Mouse (Mus musculus) retina, embryonic 14.5 days (tissue): ENCODE measurements around the gene Mbnl1.
"Not testable (repeated sequence)": the region's sequence is repeated elsewhere in the genome, so short reads cannot be mapped to it uniquely, and the experiment has no call there.

Experiments
- DNase-seq: peaks from one replicate; pipeline ENCODE4 v3.0.0-alpha.2; 2015; ENCODE audit warnings: low spot score

The Mbnl1 gene

DNA sequence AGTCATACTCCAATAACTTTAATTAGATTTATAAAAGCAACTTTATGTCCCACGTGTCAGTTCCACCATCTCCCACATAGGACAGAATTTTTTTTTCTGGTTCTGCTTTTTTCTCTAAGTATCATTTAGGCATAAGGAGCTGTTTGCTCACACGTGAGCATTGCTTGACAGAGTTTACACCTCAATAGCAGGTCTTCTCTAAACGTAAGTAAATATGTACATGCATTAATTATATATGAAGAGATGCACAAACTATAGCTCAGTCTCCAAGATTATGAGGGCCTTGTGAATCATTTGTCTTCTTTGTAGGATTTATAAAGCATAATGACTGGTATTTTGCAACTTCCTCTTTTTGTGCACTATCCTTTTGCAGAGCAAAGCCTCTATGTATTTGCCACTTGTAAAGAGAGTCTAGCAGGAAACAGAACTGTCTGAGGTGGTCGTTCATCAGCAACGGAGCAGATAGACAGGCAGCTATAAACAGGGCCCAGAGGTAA is at the start of gene Mbnl1:
TSS of gene Mbnl1 (plus strand) at position 150 of the 497 bp plus-strand sequence.
- no peak for DNase-seq

- DNase-seq = no peak
These were observed 48.5 kb upstream of the Mbnl1 start for GRCm38 (mm10) chr3:60424148-60424547.

DNA sequence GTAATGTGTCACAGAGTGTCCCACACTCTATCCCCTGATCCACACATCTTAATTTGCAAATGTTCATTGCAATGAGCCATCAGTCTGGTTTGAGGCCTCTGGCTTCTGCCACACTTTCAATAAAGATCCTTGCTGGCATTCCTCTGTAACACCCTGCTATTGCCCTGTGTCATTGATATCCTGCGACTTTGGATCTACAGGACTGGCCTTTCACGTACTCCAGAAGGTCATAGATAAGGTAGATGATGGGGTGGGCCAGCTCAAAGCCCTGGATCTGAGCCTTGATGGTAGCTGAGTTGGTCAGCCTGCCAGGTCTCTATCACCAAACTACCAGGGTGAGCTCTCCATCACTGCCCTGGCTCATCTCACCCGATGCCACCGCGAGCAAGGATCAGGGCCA is 43.6 kb upstream of the Mbnl1 start:
- DNase-seq = no peak

GRCm38 (mm10) chr3:60437254-60437653 is 35.4 kb upstream of the Mbnl1 start:
- DNase-seq = no peak

GRCm38 (mm10) chr3:60437678-60438232 is 34.9 kb upstream of the Mbnl1 start:
- no peak for DNase-seq

GRCm38 (mm10) chr3:60438715-60439114 is 33.9 kb upstream of the Mbnl1 start:
- no peak for DNase-seq

DNA sequence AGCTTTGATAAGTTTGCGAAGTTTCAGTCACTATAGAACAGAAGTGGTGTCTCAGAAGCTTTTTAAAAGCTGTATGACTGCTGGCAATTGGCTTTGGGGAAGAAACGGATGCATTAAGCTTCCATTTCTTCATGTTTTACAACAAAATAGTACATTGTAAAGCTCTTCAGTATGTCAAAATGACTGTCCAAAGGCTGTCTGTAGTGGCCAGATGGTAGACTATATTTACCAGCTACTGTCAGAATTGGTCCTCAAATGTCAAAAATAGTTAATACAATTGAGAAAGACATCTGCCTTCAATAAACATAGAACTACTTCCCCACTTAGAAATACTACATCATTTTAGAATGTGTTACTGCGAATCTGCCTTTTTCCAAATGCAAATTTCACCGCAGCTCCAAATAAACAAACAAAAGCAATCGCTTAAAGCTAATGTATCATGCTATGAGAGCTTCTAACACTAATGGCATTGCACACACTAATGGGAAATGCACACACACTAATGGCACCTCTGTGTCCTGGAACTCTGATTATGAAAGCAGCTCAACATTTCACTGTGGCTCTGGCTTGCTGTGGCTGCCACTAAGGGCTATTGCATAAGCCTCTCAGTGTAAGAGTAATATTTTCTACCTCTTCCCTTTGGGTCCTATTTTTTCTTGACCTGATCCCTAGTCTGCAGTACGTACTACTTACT is 10.7 kb upstream of the Mbnl1 start:
- DNase-seq = no peak

- not testable (repeated sequence) for DNase-seq
These were observed 4.0 kb upstream of the Mbnl1 start for GRCm38 (mm10) chr3:60468667-60469066.

DNA sequence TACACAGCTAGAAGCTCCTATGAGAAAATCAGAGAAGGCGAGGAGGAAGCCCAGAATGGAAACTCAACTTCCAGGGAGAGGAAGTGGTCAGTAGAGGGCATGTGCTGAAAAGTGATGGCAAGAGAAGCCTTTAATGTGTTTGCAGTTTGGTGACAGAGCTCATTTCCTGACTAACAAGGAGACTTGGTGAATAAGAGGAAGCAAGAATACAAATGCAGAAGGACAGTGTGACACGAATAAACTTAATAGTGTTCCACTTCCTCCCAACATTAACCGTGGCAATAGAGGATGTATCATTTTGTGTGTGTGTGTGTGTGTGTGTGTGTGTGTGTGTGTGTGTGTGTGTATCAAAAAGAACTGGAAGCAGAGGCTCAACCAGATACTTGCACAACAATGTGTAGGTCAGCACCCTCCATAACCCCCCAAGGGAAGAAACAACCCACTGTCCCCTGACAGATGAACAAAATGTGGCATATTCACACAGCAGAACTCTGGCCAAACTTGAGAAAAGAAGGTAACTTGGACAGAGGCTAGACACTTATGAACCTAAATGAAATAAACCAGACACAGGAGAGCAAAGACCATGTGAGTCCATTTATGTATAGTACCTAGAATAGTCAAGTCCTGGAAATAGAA is 3.3 kb upstream of the Mbnl1 start:
- DNase-seq = not testable (repeated sequence)

- DNase-seq = no peak
These were observed 484 bp upstream of the Mbnl1 start for GRCm38 (mm10) chr3:60472011-60472680.

DNA sequence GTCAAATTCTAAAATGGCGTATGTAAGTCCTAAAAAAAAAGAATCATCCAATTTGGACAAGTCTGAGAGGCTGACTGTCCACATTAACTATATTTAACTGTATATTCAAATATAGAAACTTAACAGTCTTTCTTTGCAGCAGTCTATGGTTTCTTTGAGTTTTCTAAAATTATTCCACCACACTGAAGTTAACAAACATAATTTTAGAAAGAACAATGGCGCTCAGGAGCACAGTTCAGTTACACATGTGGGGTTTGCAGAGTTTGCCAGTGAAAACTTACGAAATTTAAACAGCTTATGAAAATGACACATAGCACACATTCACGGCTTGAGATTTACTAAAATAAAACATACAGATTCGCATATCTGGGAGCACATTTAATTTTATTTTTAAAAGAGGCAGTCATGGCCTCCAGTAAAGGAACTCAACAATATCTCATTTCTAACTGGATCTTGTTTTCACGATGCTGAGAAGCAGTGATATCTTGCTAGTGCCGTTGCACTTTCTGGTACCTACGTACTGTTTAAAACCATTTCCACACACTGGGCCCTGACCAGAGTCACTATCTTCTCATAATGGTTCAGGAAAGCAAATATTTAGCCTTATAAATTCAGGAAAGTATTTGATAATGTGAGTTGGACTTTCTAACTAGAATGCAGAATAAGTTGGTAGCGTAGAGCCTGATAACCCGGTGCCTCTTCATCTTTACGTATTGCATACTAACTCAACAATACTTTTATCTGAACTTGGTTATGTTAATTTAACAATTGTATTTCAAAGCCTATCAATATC is 1.4 kb downstream of the Mbnl1 start:
- DNase-seq = no peak

DNA sequence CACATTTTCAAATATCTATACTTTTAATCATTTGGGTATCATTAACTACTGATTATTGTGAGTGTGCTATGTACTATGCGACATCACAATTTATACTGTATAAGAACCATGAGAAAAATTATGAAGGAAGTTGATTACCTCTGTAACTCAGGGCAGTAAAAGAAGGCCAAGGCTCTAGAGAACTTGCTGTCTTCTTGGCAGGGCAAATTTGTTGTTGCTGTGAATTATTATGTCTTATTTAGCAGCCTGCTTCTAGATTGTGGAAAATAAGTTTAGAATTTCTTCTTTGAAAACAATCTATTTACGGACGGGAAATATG is 2.0 kb downstream of the Mbnl1 start:
- DNase-seq = no peak

DNA sequence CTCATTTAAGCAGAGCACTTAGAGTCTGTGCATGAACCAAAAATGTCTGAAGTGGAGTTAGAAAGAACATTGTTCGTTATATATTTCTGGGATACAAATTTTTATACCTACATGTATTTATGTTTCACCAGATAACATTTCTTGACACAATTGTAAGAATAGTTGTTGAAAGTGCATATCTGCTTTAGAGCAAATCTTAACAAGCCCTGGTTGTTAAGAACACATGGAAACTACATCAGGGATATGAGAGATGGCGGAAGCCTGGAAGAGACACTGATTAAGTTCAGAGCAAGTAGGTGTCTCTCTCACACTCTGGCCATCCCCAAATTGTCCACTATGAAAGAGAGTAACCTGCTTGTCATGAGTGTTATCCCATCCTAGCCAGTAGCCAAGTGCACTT is 2.4 kb downstream of the Mbnl1 start:
- no peak for DNase-seq

- no peak for DNase-seq
These were observed 4.2 kb downstream of the Mbnl1 start for GRCm38 (mm10) chr3:60476751-60477255.

GRCm38 (mm10) chr3:60478433-60478832 is 5.8 kb downstream of the Mbnl1 start:
- DNase-seq = no peak

DNA sequence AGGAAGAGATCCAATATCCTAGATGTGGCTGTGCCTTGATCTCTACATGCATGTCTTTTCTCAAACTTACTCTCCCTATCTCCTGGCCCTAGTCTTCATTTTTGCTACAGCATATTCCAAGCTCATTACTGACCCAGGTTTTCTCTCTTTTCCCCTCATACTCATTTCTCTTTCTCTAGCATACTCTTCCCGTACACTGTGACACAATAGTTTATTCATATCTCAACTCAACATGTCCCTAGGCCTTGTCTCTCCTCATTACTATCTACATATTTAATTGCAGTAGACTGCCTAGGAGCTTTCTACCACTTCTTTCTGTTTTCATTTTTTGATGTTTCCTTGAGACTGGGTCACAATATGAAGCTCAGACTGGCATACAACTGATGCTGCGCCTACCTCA is 8.1 kb downstream of the Mbnl1 start:
- DNase-seq = no peak

- DNase-seq = no peak
These were observed 9.2 kb downstream of the Mbnl1 start for GRCm38 (mm10) chr3:60481740-60482399.

GRCm38 (mm10) chr3:60483305-60483704 is 10.7 kb downstream of the Mbnl1 start:
- DNase-seq = no peak

- DNase-seq = no peak
These were observed 13.5 kb downstream of the Mbnl1 start for GRCm38 (mm10) chr3:60485987-60486712.

DNA sequence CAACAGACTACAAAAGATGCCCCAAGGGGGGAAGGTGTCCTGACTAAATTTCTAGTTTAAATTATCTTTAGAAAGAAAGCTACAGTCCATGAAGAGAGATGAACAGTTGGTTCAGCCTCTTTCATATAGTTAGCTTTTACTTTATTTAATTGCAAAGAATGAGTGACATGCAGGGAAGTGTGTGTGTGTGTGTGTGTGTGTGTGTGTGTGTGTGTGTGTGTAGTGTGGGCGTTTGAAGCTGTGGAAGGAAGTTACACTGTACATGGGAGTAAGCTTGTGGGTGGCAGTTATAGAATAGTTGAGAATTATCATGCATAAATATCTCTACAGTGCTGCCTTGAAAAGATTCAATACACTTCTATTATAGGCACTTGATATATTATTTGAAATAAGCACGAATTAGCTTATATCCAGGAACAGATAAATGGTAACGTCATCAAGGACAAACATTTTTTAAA is 14.1 kb downstream of the Mbnl1 start:
- no peak for DNase-seq

- no peak for DNase-seq
These were observed 16.9 kb downstream of the Mbnl1 start for GRCm38 (mm10) chr3:60489509-60489908.
